Mouse (Mus musculus): ENCODE results near the gene Ntrk2. TPM values are rescaled to one million over a fixed set of nuclear protein-coding genes. Genes with fewer than 3 reads are reported as not detected.

Ntrk2 gene
- polyA plus RNA-seq, 1 experiment, result 204 TPM

- Histone ChIP-seq H3K27ac (ENCODE audit: insufficient read depth, low read depth, low read length) (no peak overlapping the region), H3K4me1 (ENCODE audit: control insufficient read depth, insufficient read depth, low read length) (peaks cover 6% of the 10 kb centered on the region), H3K4me3 (ENCODE audit: insufficient read depth, low read depth, low read length) (no peak overlapping the region)
- TF ChIP-seq CTCF (IDR thresholded peaks at IDR 0.05; ENCODE audit: insufficient read depth, low read depth, low read length) (no peak), POLR2A (IDR thresholded peaks at IDR 0.05; ENCODE audit: insufficient read depth, low read depth, low read length) (no peak)
- WGBS, result 94% methylated on average over 2 of the region's 2 CpGs
These were observed 105.6 kb downstream of the Ntrk2 start for GRCm38 (mm10) chr13:58911936-58912335.

- H3K27ac ChIP-seq (ENCODE audit: insufficient read depth, low read depth, low read length), result no peak overlapping the region
- H3K4me3 ChIP-seq (ENCODE audit: insufficient read depth, low read depth, low read length), result no peak overlapping the region
- TF ChIP-seq CTCF (IDR thresholded peaks at IDR 0.05; ENCODE audit: insufficient read depth, low read depth, low read length), result no peak
- no peak for TF ChIP-seq POLR2A (IDR thresholded peaks at IDR 0.05; ENCODE audit: insufficient read depth, low read depth, low read length)
- H3K4me1 ChIP-seq (ENCODE audit: control insufficient read depth, insufficient read depth, low read length), result peaks cover 6% of the 10 kb centered on the region
These were observed 106.2 kb downstream of the Ntrk2 start for GRCm38 (mm10) chr13:58912559-58912958.

DNA sequence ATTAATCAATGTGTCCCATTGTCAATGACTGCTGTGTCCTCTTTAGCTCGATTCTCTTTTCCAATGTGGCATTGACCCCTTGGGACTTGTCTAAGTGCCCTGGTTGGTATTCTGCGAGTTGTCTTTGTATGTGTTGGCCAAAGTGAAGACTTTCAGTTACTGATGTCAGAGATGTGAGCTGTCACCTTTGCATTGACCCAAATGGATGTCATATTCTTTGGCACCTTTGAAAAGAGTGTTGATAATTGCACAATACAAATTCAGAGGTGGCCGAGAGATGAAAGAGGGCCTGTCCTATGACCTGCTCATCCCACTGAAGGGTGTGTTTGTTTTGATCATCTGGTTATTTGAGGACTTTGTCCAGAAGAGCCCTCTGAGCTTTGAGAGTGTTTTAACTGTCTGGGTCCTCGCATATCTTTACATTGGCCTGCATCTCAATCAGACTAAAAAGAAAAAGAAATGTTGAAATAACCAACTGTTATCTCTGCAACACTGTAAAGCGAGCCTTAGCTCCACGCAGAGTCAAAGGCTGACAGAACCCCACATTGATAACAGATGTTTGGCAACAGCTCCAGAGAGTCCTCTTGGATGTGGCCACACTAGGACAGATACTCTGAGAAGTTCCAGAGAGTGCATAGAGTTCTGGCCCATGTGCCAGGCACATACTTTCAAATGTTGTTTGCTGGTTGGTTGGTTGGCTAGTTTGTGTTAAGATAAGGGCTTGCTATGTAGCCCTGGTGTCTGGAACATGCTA is 107.9 kb downstream of the Ntrk2 start:
- TF ChIP-seq CTCF (IDR thresholded peaks at IDR 0.05; ENCODE audit: insufficient read depth, low read depth, low read length) (no peak), POLR2A (IDR thresholded peaks at IDR 0.05; ENCODE audit: insufficient read depth, low read depth, low read length) (no peak)
- 82% methylated on average over 6 of the region's 6 CpGs for WGBS
- no peak overlapping the region for H3K27ac ChIP-seq (ENCODE audit: insufficient read depth, low read depth, low read length)

DNA sequence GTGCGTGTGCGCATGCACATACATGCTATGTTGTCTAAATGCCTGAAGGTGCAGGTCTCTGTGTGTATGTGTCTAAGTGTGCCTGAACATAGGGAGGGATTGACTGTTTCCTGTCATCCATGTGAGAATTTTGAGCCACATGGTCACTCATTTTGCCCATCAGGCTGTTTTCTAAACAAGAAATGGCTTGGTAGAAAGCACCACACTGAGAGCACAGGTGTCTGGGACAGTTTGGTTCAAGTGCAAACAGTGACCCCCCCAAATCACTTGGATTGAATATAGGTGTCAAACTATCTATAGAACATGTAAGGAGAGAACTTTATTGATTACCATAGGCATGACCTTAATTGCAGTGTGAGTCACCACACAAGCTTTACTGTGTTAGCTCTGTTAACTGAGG is 110.0 kb downstream of the Ntrk2 start:
- no peak for TF ChIP-seq POLR2A (IDR thresholded peaks at IDR 0.05; ENCODE audit: insufficient read depth, low read depth, low read length)
- TF ChIP-seq CTCF (IDR thresholded peaks at IDR 0.05; ENCODE audit: insufficient read depth, low read depth, low read length), result no peak
- Histone ChIP-seq H3K27ac (ENCODE audit: insufficient read depth, low read depth, low read length) (no peak overlapping the region), H3K4me1 (ENCODE audit: control insufficient read depth, insufficient read depth, low read length) (peaks cover 4% of the 10 kb centered on the region), H3K4me3 (ENCODE audit: insufficient read depth, low read depth, low read length) (no peak overlapping the region)
- 95% methylated on average over 2 of the region's 2 CpGs for WGBS

More for the DNA sequence above, 107.9 kb downstream of the Ntrk2 start:
- Histone ChIP-seq H3K4me1 (ENCODE audit: control insufficient read depth, insufficient read depth, low read length) (peaks cover 6% of the 10 kb centered on the region), H3K4me3 (ENCODE audit: insufficient read depth, low read depth, low read length) (no peak overlapping the region)

DNA sequence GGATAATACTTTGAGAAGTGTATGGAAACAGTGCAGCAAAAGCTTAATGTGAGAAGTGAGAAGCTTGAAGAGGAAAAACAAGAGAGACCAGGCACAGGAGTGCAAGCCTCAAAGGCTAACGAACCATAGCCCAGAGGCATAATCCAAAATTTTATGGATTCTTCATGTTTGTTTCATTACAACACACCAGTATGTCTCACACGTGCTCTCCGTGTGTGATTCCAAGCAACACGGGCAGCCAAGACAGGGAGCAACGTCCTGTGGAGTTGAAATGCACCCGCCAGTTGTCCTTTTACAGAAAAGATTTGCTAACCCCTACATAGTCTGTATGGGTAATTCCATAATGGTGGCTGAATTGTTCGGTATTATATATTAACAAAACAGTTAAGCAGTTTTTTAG is 113.9 kb downstream of the Ntrk2 start:
- TF ChIP-seq CTCF (IDR thresholded peaks at IDR 0.05; ENCODE audit: insufficient read depth, low read depth, low read length), result no peak
- TF ChIP-seq POLR2A (IDR thresholded peaks at IDR 0.05; ENCODE audit: insufficient read depth, low read depth, low read length), result no peak
- 93% methylated on average over 7 of the region's 7 CpGs for WGBS
- Histone ChIP-seq H3K27ac (ENCODE audit: insufficient read depth, low read depth, low read length) (no peak overlapping the region), H3K4me1 (ENCODE audit: control insufficient read depth, insufficient read depth, low read length) (peaks cover 8% of the 10 kb centered on the region), H3K4me3 (ENCODE audit: insufficient read depth, low read depth, low read length) (no peak overlapping the region)

DNA sequence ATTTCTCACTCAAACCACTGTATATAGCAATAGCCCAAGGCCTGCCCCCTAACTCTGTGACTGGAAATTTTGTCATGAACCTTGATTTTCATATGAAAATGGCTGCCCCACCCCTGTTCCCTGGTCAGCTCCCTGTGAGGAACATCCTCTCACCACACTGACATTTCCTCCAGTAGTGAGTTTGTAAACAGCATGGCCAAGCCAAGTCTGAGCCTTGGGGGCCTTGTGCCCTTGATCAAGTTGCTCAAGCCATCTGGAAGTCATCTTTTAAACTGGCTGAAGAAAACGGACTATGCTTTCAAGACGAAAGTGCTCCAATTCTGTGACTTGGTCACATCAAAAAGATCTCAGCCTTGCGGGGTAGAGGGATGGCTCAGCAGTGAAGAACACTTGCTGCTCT is 114.9 kb downstream of the Ntrk2 start:
- no peak for TF ChIP-seq POLR2A (IDR thresholded peaks at IDR 0.05; ENCODE audit: insufficient read depth, low read depth, low read length)
- TF ChIP-seq CTCF (IDR thresholded peaks at IDR 0.05; ENCODE audit: insufficient read depth, low read depth, low read length), result no peak
- no peak overlapping the region for H3K27ac ChIP-seq (ENCODE audit: insufficient read depth, low read depth, low read length)
- H3K4me3 ChIP-seq (ENCODE audit: insufficient read depth, low read depth, low read length), result no peak overlapping the region
- peaks cover 10% of the 10 kb centered on the region for H3K4me1 ChIP-seq (ENCODE audit: control insufficient read depth, insufficient read depth, low read length)
- 90% methylated on average over 3 of the region's 3 CpGs for WGBS

GRCm38 (mm10) chr13:58921705-58922104 is 115.3 kb downstream of the Ntrk2 start:
- Histone ChIP-seq H3K27ac (ENCODE audit: insufficient read depth, low read depth, low read length) (no peak overlapping the region), H3K4me1 (ENCODE audit: control insufficient read depth, insufficient read depth, low read length) (peaks cover 10% of the 10 kb centered on the region), H3K4me3 (ENCODE audit: insufficient read depth, low read depth, low read length) (no peak overlapping the region)
- TF ChIP-seq CTCF (IDR thresholded peaks at IDR 0.05; ENCODE audit: insufficient read depth, low read depth, low read length) (no peak), POLR2A (IDR thresholded peaks at IDR 0.05; ENCODE audit: insufficient read depth, low read depth, low read length) (no peak)
- WGBS, result 93% methylated on average over 10 of the region's 10 CpGs

- TF ChIP-seq CTCF (IDR thresholded peaks at IDR 0.05; ENCODE audit: insufficient read depth, low read depth, low read length), result no peak
- TF ChIP-seq POLR2A (IDR thresholded peaks at IDR 0.05; ENCODE audit: insufficient read depth, low read depth, low read length), result no peak
- WGBS, result 71% methylated on average over 15 of the region's 15 CpGs
- Histone ChIP-seq H3K4me1 (ENCODE audit: control insufficient read depth, insufficient read depth, low read length) (peaks cover 10% of the 10 kb centered on the region), H3K4me3 (ENCODE audit: insufficient read depth, low read depth, low read length) (no peak overlapping the region), H3K27ac (ENCODE audit: insufficient read depth, low read depth, low read length) (no peak overlapping the region)
These were observed 115.8 kb downstream of the Ntrk2 start for GRCm38 (mm10) chr13:58922174-58922573.

- Histone ChIP-seq H3K4me3 (ENCODE audit: insufficient read depth, low read depth, low read length) (no peak overlapping the region), H3K27ac (ENCODE audit: insufficient read depth, low read depth, low read length) (peak overlapping the region; percentile 22; the same call in 1 of the 2 replicates), H3K4me1 (ENCODE audit: control insufficient read depth, insufficient read depth, low read length) (peaks cover 16% of the 10 kb centered on the region)
- 48% methylated on average over 7 of the region's 7 CpGs for WGBS
- no peak for TF ChIP-seq POLR2A (IDR thresholded peaks at IDR 0.05; ENCODE audit: insufficient read depth, low read depth, low read length)
- TF ChIP-seq CTCF (IDR thresholded peaks at IDR 0.05; ENCODE audit: insufficient read depth, low read depth, low read length), result no peak
These were observed 117.1 kb downstream of the Ntrk2 start for GRCm38 (mm10) chr13:58923496-58923895.

Measured in olfactory bulb, adult 2 months (tissue).